Mouse (Mus musculus) MEL (cell line): ENCODE results near the gene Dusp2.

Experiments used
- CHD2 ChIP-seq: IDR thresholded peaks from 2 replicates; pipeline ENCODE4 v1.6.1; 2011; ENCODE audit warnings: low read length, improper control_type of control experiment
- CTCF ChIP-seq, 3 experiments: IDR thresholded peaks in 2 of 3; conservative IDR thresholded peaks in 1 of 3; 2 replicates each; pipeline ENCODE4 v1.5.1; 2011 to 2012; ENCODE audit warnings: low read length in 3 of 3, low read depth in 2 of 3, mild to moderate bottlenecking in 2 of 3, improper control_type of control experiment in 1 of 3, inconsistent platforms in 1 of 3, mixed read lengths in 1 of 3, moderate library complexity in 1 of 3; ENCODE audit not compliant: control insufficient read depth in 1 of 3, insufficient read depth in 1 of 3, poor library complexity in 1 of 3, severe bottlenecking in 1 of 3
- ELF1 ChIP-seq: IDR thresholded peaks from 2 replicates; pipeline ENCODE4 v1.6.1; 2014; ENCODE audit warnings: low read depth, mild to moderate bottlenecking, inconsistent platforms, low read length, improper control_type of control experiment, moderate library complexity
- EP300 ChIP-seq, 2 experiments: IDR thresholded peaks; 2 replicates each; pipeline ENCODE4 v1.6.1; 2011; ENCODE audit warnings: improper control_type of control experiment in 2 of 2, low read length in 2 of 2, low read depth in 1 of 2, mild to moderate bottlenecking in 1 of 2
- GABPA ChIP-seq: IDR thresholded peaks from 2 replicates; pipeline ENCODE4 v1.6.1; 2012; ENCODE audit warnings: low read depth, mild to moderate bottlenecking, inconsistent platforms, low read length, improper control_type of control experiment, moderate library complexity
- KAT2A ChIP-seq: conservative IDR thresholded peaks from 2 replicates; pipeline ENCODE4 v1.6.1; 2012; ENCODE audit warnings: low read depth, low read length, improper control_type of control experiment, inconsistent platforms
- MAX ChIP-seq: IDR thresholded peaks from 2 replicates; pipeline ENCODE4 v1.6.1; 2011; ENCODE audit warnings: low read length, improper control_type of control experiment
- POLR2A ChIP-seq, 2 experiments: IDR thresholded peaks; 2 replicates each; pipeline ENCODE4 v1.6.1; 2011 to 2012; ENCODE audit warnings: low read length in 2 of 2, mild to moderate bottlenecking in 2 of 2, control low read depth in 1 of 2, improper control_type of control experiment in 1 of 2, low read depth in 1 of 2, moderate library complexity in 1 of 2; ENCODE audit not compliant: control insufficient read depth in 1 of 2, insufficient read depth in 1 of 2, poor library complexity in 1 of 2
- POLR2AphosphoS2 ChIP-seq: IDR thresholded peaks from 2 replicates; pipeline ENCODE4 v1.6.1; 2011; ENCODE audit warnings: low read length, improper control_type of control experiment
- RAD21 ChIP-seq: IDR thresholded peaks from 2 replicates; pipeline ENCODE4 v1.6.1; 2011; ENCODE audit warnings: mild to moderate bottlenecking, low read depth, low read length, improper control_type of control experiment
- SIN3A ChIP-seq: IDR thresholded peaks from 2 replicates; pipeline ENCODE4 v1.6.1; 2012; ENCODE audit warnings: low read length, improper control_type of control experiment, inconsistent platforms
- SMC3 ChIP-seq: IDR thresholded peaks from 2 replicates; pipeline ENCODE4 v1.6.1; 2011; ENCODE audit warnings: low read depth, low read length, improper control_type of control experiment
- TAL1 ChIP-seq: IDR thresholded peaks from 2 replicates; pipeline ENCODE4 v1.6.1; 2012; ENCODE audit warnings: mild to moderate bottlenecking, inconsistent platforms, low read length, moderate library complexity, mixed read lengths
- TCF12 ChIP-seq: IDR thresholded peaks from 2 replicates; pipeline ENCODE4 v1.6.1; 2014; ENCODE audit warnings: low read depth, mild to moderate bottlenecking, inconsistent platforms, low read length, improper control_type of control experiment, moderate library complexity

- TF ChIP-seq CTCF (IDR thresholded peaks at IDR 0.05 in 2 of 3, conservative IDR thresholded peaks at IDR 0.05 in 1 of 3; ENCODE audit: control insufficient read depth in 1 of 3, insufficient read depth in 1 of 3, low read depth in 2 of 3, low read length in 3 of 3, poor library complexity in 1 of 3, severe bottlenecking in 1 of 3) (no peak), POLR2A (IDR thresholded peaks at IDR 0.05; ENCODE audit: control insufficient read depth in 1 of 2, insufficient read depth in 1 of 2, low read depth in 1 of 2, low read length in 2 of 2, poor library complexity in 1 of 2) (no peak), SMC3 (no peak), GABPA (no peak), KAT2A (no peak), EP300 (IDR thresholded peaks at IDR 0.05; ENCODE audit: low read depth in 1 of 2, low read length in 2 of 2) (no peak), POLR2AphosphoS2 (no peak), RAD21 (no peak), TAL1 (no peak), SIN3A (no peak), TCF12 (no peak), CHD2 (no peak), ELF1 (no peak), MAX (no peak)
Observed at GRCm38 (mm10) chr2:127371484-127371861, 35.5 kb downstream of the Dusp2 start.
